Mouse (Mus musculus): ENCODE data around the gene Ado.

DNA sequence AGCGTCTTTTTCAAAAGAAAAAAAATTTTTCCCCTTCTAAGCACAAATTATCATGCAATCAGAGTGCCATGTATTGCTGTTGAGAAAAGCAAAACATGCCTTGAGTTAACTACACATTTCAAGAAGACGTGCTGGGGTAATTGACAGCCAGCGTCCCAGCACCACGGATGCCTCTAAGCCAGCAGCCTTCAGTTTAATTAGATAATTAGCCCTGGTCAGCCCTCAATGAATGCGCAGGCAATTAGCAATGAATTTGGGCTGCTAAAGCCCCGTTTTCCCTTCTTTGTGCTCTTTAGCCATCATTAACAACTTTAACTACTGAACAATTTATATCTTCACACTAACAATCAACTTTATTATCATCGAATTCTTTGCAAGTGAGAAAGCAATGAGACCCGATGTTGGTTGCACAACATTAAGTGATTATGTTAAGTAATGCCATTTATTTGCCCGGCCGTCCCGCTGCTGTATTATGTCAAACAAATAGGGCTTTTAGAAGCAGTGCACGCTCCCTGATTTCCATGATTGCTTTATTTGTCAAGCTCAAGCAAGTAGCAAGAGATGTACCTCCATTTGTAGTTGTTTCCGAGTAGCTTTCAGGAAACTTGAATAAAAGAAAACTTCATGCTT, 11.1 kb upstream of the Ado start:
- no peak for TF ChIP-seq POLR2A (IDR thresholded peaks at IDR 0.05; ENCODE audit: low read depth, low read length)
- no peak for TF ChIP-seq CTCF (IDR thresholded peaks at IDR 0.05; ENCODE audit: extremely low read depth, insufficient read length, insufficient replicate concordance, low read depth, low read length)
